Mouse (Mus musculus) olfactory bulb, adult 2 months (tissue): ENCODE measurements at regions not wholly inside any gene's neighbourhood (a gene's known extent, or its start where the extent isn't known, plus 50 kb on each side); places are given as distances from the start of the nearest gene placed in this dataset.

Source experiments
- H3K27ac ChIP-seq: fragments of 200-500 bp; 2 replicates; pipeline ENCODE4 v1.5.1; 2012; ENCODE audit warnings: low read depth, low read length; ENCODE audit not compliant: insufficient read depth
- H3K4me1 ChIP-seq: fragments of 200-500 bp; 2 replicates; pipeline ENCODE4 v1.6.1; 2012; ENCODE audit warnings: low read length; ENCODE audit not compliant: control insufficient read depth, insufficient read depth
- H3K4me3 ChIP-seq: fragments of 200-500 bp; 2 replicates; pipeline ENCODE4 v1.5.1; 2012; ENCODE audit warnings: mild to moderate bottlenecking, low read depth, low read length, moderate library complexity; ENCODE audit not compliant: insufficient read depth
- CTCF ChIP-seq: fragments of 200-500 bp; IDR thresholded peaks from 2 replicates; pipeline ENCODE4 v1.5.1; 2012; ENCODE audit warnings: low read depth, mild to moderate bottlenecking, low read length, moderate library complexity; ENCODE audit not compliant: insufficient read depth
- POLR2A ChIP-seq: fragments of 200-500 bp; IDR thresholded peaks from 2 replicates; pipeline ENCODE4 v1.6.1; 2012; ENCODE audit warnings: mild to moderate bottlenecking, low read depth, low read length, moderate library complexity; ENCODE audit not compliant: insufficient read depth
- WGBS: fragments of 180-500 bp; shearing (Covaris S2); methylation state at CpG from one replicate; pipeline ENCODE4 v1.1.7; 2018; 5-methylcytosine and 5-hydroxymethylcytosine counted together

DNA sequence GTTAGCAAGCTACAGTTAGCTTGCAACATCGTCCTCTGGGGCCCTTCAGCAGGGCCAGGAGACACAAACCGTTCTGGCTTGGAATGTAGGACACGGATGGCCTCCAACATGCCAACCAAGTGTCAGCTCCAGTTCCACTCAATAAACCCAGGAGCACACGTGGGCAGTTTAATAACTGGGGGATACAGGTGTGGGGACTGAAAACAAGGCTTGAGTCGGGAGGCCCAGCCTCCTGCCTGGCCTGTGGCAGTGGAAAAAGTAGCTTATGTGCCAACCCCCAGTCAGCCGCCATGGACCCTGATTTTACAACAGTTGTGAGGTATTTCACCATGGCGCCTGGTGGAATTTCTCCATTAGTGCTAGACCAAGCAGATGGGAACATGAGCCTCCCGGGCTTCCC is 160.9 kb upstream of the Gas1 start:
- 92% methylated on average over 8 of the region's 8 CpGs for WGBS

GRCm38 (mm10) chr13:60340068-60340467 is 162.9 kb upstream of the Gas1 start:
- Histone ChIP-seq H3K4me3 (no peak overlapping the region), H3K27ac (no peak overlapping the region), H3K4me1 (peaks cover 5% of the 10 kb centered on the region; the same call in 1 of the 2 replicates)
- no peak for TF ChIP-seq CTCF
- TF ChIP-seq POLR2A: no peak
- 53% methylated on average over 2 of the region's 2 CpGs for WGBS

More for the DNA sequence above, 160.9 kb upstream of the Gas1 start:
- Histone ChIP-seq H3K4me3 (no peak overlapping the region), H3K27ac (no peak overlapping the region), H3K4me1 (peaks cover 5% of the 10 kb centered on the region; the same call in 1 of the 2 replicates)
- TF ChIP-seq CTCF (no peak), POLR2A (no peak)

DNA sequence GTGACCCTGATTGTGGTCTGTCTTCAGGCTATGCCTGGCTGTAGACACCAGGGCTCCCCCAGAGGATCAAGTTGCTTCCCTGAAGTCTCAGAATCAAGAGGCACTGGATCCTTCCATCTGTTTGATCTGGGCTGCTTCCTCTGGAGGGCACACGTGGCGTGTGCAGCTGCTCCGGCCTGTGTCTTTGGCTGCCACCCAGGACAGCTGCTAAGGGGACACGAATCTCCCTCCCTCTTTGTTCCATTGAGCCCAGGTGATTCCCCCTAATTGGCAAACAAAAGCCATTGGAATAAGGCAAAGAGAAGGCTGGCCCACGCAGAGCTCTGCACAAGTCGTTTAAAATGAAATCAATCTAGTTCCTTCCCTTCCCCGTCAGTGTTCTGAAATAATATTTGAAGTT is 170.7 kb upstream of the Gas1 start:
- TF ChIP-seq POLR2A (no peak), CTCF (no peak)
- Histone ChIP-seq H3K4me1 (no peaks in the 10 kb centered on the region), H3K4me3 (no peak overlapping the region), H3K27ac (no peak overlapping the region)
- WGBS: 46% methylated on average over 7 of the region's 7 CpGs

GRCm38 (mm10) chr13:60348438-60348837 is 171.3 kb upstream of the Gas1 start:
- WGBS: 84% methylated on average over 2 of the region's 2 CpGs
- no peak overlapping the region for H3K27ac ChIP-seq
- no peak overlapping the region for H3K4me3 ChIP-seq
- TF ChIP-seq CTCF (no peak), POLR2A (no peak)
- no peaks in the 10 kb centered on the region for H3K4me1 ChIP-seq

- no peak overlapping the region for H3K27ac ChIP-seq
- no peaks in the 10 kb centered on the region for H3K4me1 ChIP-seq
- H3K4me3 ChIP-seq: no peak overlapping the region
- TF ChIP-seq CTCF: no peak
- TF ChIP-seq POLR2A: no peak
- WGBS: 79% methylated on average over 6 of the region's 6 CpGs
Measured at GRCm38 (mm10) chr13:60355707-60356490, 178.7 kb upstream of the Gas1 start.

GRCm38 (mm10) chr13:60358408-60359060 is 181.4 kb upstream of the Gas1 start:
- H3K4me3 ChIP-seq: no peak overlapping the region
- no peaks in the 10 kb centered on the region for H3K4me1 ChIP-seq
- 88% methylated on average over 7 of the region's 7 CpGs for WGBS
- no peak overlapping the region for H3K27ac ChIP-seq
- no peak for TF ChIP-seq POLR2A
- TF ChIP-seq CTCF: no peak

GRCm38 (mm10) chr13:60364778-60365672 is 187.9 kb upstream of the Gas1 start:
- H3K27ac ChIP-seq: no peak overlapping the region
- peaks cover 8% of the 10 kb centered on the region for H3K4me1 ChIP-seq
- TF ChIP-seq POLR2A: no peak
- TF ChIP-seq CTCF: no peak
- 41% methylated on average over 13 of the region's 13 CpGs for WGBS
- no peak overlapping the region for H3K4me3 ChIP-seq

GRCm38 (mm10) chr13:60369216-60369615 is 192.1 kb upstream of the Gas1 start:
- peaks cover 8% of the 10 kb centered on the region for H3K4me1 ChIP-seq
- no peak overlapping the region for H3K27ac ChIP-seq
- 48% methylated on average over 4 of the region's 4 CpGs for WGBS
- H3K4me3 ChIP-seq: no peak overlapping the region
- no peak for TF ChIP-seq POLR2A
- no peak for TF ChIP-seq CTCF
